Mouse (Mus musculus): Measurements from ENCODE around the gene Ccp110. TPM values are rescaled to one million over a fixed set of nuclear protein-coding genes. Genes with fewer than 3 reads are reported as not detected.

Ccp110 gene
- polyA plus RNA-seq (2012; rRNA removed), result 54.9 and 56.4 TPM in 2 replicates

DNA sequence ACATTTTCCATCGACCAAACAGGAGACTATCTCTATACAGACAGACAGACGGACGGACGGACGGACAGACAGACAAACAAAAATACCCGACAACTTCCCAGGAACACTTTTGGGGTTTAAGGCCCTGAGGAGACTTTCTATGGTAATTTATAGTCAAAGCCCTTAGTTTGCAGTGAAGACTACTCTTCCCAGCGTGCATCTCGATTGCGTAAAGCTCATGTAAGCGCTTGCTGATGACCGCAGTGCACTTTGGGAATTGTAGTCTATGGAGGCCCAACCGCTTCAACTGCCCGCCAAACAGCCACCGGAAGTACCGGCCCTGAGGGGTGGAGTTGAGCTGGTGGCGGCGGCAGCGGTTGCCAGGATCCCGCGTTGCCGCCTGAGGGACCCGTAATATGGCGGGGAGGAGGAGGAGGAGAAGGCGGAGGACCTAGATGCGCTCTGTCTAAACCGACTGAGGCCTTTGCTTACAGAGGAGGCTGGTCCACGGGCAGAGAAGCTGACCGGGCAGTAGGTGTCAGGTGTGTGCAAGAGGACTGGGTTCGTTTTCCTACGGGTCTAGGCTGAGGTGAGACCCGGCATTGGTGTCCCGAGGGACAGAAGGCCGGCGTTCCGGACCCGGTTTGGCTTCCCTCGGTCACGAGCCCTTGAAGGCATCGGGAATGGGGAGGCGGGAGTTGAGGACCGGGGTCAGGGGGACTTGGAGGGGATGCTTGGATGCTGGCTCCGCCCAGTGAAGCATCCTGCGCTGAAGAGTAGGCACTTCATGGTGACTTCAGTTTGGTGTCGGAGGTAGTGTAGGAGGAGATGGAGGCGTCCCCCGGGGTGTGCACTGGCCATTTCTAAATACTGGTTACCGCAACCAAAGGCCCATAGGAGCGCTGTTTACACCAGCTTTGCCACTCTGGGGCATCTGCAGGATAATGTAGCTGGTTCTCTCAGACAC is at the start of gene Ccp110:
TSS of gene Ccp110 (plus strand) at position 325 of the 946 bp plus-strand sequence.
- TF ChIP-seq CTCF (IDR thresholded peaks at IDR 0.05; ENCODE audit: extremely low read depth, insufficient read depth, low read length) (no peak), POLR2A (IDR thresholded peaks at IDR 0.05; ENCODE audit: extremely low read depth, insufficient read depth, low read length) (peak; percentile 75; the same call in 1 of the 2 replicates)

GRCm38 (mm10) chr7:118667773-118668172 is 44.6 kb upstream of the Ccp110 start:
- TF ChIP-seq POLR2A (IDR thresholded peaks at IDR 0.05; ENCODE audit: extremely low read depth, insufficient read depth, low read length), result no peak
- TF ChIP-seq CTCF (IDR thresholded peaks at IDR 0.05; ENCODE audit: extremely low read depth, insufficient read depth, low read length), result no peak
- no peak overlapping the region for H3K27ac ChIP-seq (ENCODE audit: insufficient read depth, low read length)
- no peaks in the 10 kb centered on the region for H3K4me1 ChIP-seq (ENCODE audit: control insufficient read depth, insufficient read depth, low read length)
- H3K4me3 ChIP-seq (ENCODE audit: insufficient read depth, low read length), result no peak overlapping the region

More for the DNA sequence above, at the start of gene Ccp110:
- H3K4me1 ChIP-seq (ENCODE audit: control insufficient read depth, insufficient read depth, low read length), result peaks cover 2% of the 10 kb centered on the region
- peak within 1 kb of the TSS; percentile 91 for H3K4me3 ChIP-seq (ENCODE audit: insufficient read depth, low read length)
- H3K27ac ChIP-seq (ENCODE audit: insufficient read depth, low read length), result 0 out of 2 replicates have a peak within 1 kb of the TSS, but pooled peaks have one; percentile 9

- peaks cover 2% of the 10 kb centered on the region; the same call in 1 of the 2 replicates for H3K4me1 ChIP-seq (ENCODE audit: control insufficient read depth, insufficient read depth, low read length)
- H3K27ac ChIP-seq (ENCODE audit: insufficient read depth, low read length), result no peak overlapping the region
- no peak overlapping the region for H3K4me3 ChIP-seq (ENCODE audit: insufficient read depth, low read length)
- TF ChIP-seq POLR2A (IDR thresholded peaks at IDR 0.05; ENCODE audit: extremely low read depth, insufficient read depth, low read length), result no peak
- no peak for TF ChIP-seq CTCF (IDR thresholded peaks at IDR 0.05; ENCODE audit: extremely low read depth, insufficient read depth, low read length)
These were observed 42.2 kb upstream of the Ccp110 start for GRCm38 (mm10) chr7:118670142-118670541.

GRCm38 (mm10) chr7:118676826-118677225 is 35.5 kb upstream of the Ccp110 start:
- Histone ChIP-seq H3K4me1 (ENCODE audit: control insufficient read depth, insufficient read depth, low read length) (peaks cover 2% of the 10 kb centered on the region; the same call in 1 of the 2 replicates), H3K4me3 (ENCODE audit: insufficient read depth, low read length) (no peak overlapping the region), H3K27ac (ENCODE audit: insufficient read depth, low read length) (no peak overlapping the region)
- TF ChIP-seq CTCF (IDR thresholded peaks at IDR 0.05; ENCODE audit: extremely low read depth, insufficient read depth, low read length), result no peak
- no peak for TF ChIP-seq POLR2A (IDR thresholded peaks at IDR 0.05; ENCODE audit: extremely low read depth, insufficient read depth, low read length)

DNA sequence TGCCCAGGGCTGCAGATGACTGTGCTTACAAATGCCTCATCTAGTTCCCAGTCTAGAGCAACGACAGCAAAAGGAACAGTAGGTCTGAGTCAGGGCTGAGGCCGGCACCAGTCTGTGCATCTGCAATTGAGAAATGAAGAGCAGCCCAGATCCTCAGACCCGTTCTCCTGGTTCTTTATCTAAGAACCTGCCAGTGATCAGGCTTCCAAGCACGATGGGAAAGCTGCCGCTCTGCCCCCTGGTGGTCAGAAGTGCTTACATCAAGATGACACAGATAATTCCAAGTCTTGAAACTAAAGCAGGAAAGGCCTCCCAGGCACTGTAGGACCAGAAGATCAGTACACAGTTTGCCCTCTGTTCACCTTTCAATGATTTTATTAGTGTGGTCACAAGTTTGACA is 24.2 kb upstream of the Ccp110 start:
- Histone ChIP-seq H3K4me3 (ENCODE audit: insufficient read depth, low read length) (no peak overlapping the region), H3K27ac (ENCODE audit: insufficient read depth, low read length) (no peak overlapping the region), H3K4me1 (ENCODE audit: control insufficient read depth, insufficient read depth, low read length) (peaks cover 4% of the 10 kb centered on the region; the same call in 1 of the 2 replicates)
- TF ChIP-seq CTCF (IDR thresholded peaks at IDR 0.05; ENCODE audit: extremely low read depth, insufficient read depth, low read length), result peak; percentile 87
- no peak for TF ChIP-seq POLR2A (IDR thresholded peaks at IDR 0.05; ENCODE audit: extremely low read depth, insufficient read depth, low read length)

GRCm38 (mm10) chr7:118689088-118689487 is 23.3 kb upstream of the Ccp110 start:
- Histone ChIP-seq H3K4me1 (ENCODE audit: control insufficient read depth, insufficient read depth, low read length) (peaks cover 4% of the 10 kb centered on the region; the same call in 1 of the 2 replicates), H3K27ac (ENCODE audit: insufficient read depth, low read length) (no peak overlapping the region), H3K4me3 (ENCODE audit: insufficient read depth, low read length) (no peak overlapping the region)
- TF ChIP-seq CTCF (IDR thresholded peaks at IDR 0.05; ENCODE audit: extremely low read depth, insufficient read depth, low read length) (no peak), POLR2A (IDR thresholded peaks at IDR 0.05; ENCODE audit: extremely low read depth, insufficient read depth, low read length) (no peak)

GRCm38 (mm10) chr7:118691287-118691686 is 21.1 kb upstream of the Ccp110 start:
- H3K4me3 ChIP-seq (ENCODE audit: insufficient read depth, low read length), result no peak overlapping the region

GRCm38 (mm10) chr7:118696146-118696545 is 16.2 kb upstream of the Ccp110 start:
- Histone ChIP-seq H3K4me3 (ENCODE audit: insufficient read depth, low read length) (no peak overlapping the region), H3K4me1 (ENCODE audit: control insufficient read depth, insufficient read depth, low read length) (peaks cover 6% of the 10 kb centered on the region; the same call in 1 of the 2 replicates), H3K27ac (ENCODE audit: insufficient read depth, low read length) (no peak overlapping the region)
- TF ChIP-seq CTCF (IDR thresholded peaks at IDR 0.05; ENCODE audit: extremely low read depth, insufficient read depth, low read length), result no peak
- TF ChIP-seq POLR2A (IDR thresholded peaks at IDR 0.05; ENCODE audit: extremely low read depth, insufficient read depth, low read length), result no peak

More at GRCm38 (mm10) chr7:118691287-118691686, 21.1 kb upstream of the Ccp110 start:
- Histone ChIP-seq H3K27ac (ENCODE audit: insufficient read depth, low read length) (no peak overlapping the region), H3K4me1 (ENCODE audit: control insufficient read depth, insufficient read depth, low read length) (peaks cover 4% of the 10 kb centered on the region; the same call in 1 of the 2 replicates)
- no peak for TF ChIP-seq CTCF (IDR thresholded peaks at IDR 0.05; ENCODE audit: extremely low read depth, insufficient read depth, low read length)
- no peak for TF ChIP-seq POLR2A (IDR thresholded peaks at IDR 0.05; ENCODE audit: extremely low read depth, insufficient read depth, low read length)

- no peak overlapping the region for H3K27ac ChIP-seq (ENCODE audit: insufficient read depth, low read length)
- H3K4me3 ChIP-seq (ENCODE audit: insufficient read depth, low read length), result no peak overlapping the region
- H3K4me1 ChIP-seq (ENCODE audit: control insufficient read depth, insufficient read depth, low read length), result 0 out of 2 replicates have a peak, but pooled peaks cover 2% of the 10 kb centered on the region
- TF ChIP-seq CTCF (IDR thresholded peaks at IDR 0.05; ENCODE audit: extremely low read depth, insufficient read depth, low read length) (no peak), POLR2A (IDR thresholded peaks at IDR 0.05; ENCODE audit: extremely low read depth, insufficient read depth, low read length) (no peak)
These were observed 15.2 kb upstream of the Ccp110 start for GRCm38 (mm10) chr7:118697168-118697567.

Measured in cortical plate, adult 2 months (tissue).